Mouse (Mus musculus) T-helper 1 cell (primary cell): ENCODE results near the gene Nsun5.
"Not testable (repeated sequence)": the region's sequence is repeated elsewhere in the genome, so short reads cannot be mapped to it uniquely, and the experiment has no call there.

Experiments
- in situ Hi-C: fragments of 300-600 bp; cut with MboI, MseI; formaldehyde crosslinking; loops from one replicate; pipeline ENCODE4 v1.15.1; 2025; ENCODE audit warnings: high pct_unique_total_duplicates

Gene Nsun5

DNA sequence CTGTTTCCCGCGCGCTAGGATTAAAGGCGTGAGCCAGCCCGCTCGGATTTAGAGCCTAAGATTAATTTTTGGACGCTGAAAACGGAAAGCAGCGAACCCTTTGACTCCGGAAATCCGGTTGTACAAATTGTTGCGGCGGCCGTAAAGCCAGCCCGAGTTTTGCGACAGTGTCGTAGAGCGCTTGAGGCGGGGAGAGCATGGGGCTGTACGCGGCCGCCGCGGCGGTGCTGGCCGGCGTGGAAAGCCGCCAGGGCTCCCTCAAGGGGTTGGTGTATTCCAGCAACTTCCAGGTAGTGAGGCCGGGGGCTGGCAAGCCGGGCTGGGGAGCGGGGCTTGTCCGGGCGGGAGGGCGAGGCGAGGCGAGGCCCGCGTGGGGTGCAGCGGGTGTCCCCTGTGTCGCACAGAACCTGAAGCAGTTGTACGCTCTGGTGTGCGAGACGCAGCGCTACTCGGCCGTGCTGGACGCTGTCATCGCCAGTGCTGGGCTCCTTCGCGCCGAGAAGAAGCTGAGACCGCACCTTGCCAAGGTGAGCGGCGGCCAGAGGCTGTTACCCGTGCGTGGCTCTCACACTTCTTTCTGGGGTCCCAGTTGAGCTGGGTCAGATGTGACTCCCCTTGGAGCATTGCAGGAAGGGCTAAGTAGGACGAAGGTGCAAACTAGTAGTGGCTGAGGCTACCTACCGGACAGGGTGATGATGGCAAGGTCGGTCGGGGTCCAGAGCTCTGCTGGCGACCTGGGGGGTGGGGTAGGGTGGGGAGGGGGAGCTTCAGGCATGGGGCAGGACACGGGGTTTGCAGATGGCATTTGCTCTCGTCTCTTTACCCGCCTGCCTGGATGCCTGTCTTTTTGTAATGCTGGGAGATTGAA is at the start of gene Nsun5:
TSS of gene Nsun5 (plus strand) at position 167 of the 868 bp plus-strand sequence.
- in situ Hi-C loops: no loop called here

DNA sequence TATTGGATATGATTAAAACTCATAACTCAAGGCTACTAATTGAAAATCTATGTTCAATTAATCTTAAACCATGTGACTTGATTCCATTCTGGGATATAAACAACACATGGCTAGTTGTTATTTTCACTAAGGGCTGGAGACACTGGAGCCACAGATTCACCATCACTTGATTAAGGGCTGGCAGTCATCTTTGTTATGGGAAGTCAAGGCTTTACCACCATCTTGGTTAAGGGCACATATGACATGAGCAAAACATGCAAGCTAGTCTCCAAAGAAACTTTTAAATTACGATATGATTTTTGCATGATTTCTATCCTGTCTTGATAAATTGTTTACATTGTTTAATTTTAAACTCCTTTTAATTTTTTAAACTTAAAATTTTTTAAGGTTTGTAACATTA is 47.6 kb upstream of the Nsun5 start:
- in situ Hi-C loops: no loop called here

DNA sequence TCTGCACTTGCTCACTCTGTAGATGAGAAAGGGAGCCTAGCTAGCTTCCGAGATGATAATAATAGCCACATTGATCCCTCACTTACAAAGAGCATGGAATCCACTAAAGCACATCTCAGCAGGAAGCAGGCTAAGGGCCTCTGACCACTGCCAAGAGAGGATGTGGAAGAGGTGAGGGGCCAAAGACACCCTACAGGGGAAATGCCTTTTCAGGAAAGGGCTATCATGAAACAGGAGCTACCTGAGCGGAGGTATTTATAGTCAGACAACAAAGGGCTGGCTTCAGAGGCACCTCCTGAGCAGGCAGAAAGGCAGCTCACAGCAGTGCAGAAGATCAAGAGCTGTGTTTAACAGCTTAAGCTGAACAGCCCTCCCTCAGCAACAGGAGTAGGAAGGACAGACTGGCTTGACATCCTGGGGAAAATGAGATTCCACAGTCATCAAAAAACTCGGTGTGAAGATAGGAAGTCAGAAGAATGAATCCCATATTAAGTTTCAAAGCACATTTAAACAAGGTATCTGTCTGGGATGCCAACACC is 43.6 kb upstream of the Nsun5 start:
- in situ Hi-C loops: no loop called here

DNA sequence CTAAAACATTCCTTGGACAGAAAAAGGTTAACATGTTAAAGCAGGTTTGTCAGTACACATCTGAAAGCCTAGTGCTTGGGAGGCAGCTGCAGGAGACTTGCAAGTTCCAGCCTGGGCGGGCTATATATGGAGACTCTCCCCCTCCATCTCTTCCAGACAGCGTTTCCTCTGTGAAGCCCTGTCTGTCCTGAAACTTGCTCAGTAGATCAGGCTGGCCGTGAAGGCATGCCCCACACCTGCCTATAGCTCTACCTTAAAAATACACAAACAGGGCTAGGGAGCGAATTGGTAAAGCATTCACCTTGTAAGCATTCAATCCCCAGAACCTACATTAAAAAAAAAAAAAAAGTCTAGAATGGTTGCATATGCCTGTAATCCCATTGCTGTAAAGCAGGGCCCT is 40.3 kb upstream of the Nsun5 start:
- in situ Hi-C loops: no loop called here

DNA sequence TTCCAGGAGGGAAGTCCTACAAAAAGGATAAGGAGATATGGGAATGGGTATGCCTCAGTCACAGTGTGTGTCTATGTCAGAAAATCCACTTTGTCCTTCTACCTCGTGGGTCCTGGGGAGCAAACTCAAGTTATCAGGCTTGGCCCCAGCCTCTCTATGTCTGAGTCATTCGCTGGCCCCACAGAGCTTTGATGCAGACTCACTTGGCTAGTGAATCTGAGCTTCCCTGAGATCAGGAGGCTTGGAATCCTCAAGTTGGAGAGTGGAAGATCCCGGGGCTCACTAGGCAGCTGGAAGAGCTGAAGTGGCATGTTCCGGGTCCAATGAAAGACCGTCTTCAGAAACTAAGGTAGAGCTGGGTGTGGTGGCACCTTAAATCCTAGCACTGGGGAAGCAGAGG is 39.6 kb upstream of the Nsun5 start:
- in situ Hi-C loops: no loop called here

DNA sequence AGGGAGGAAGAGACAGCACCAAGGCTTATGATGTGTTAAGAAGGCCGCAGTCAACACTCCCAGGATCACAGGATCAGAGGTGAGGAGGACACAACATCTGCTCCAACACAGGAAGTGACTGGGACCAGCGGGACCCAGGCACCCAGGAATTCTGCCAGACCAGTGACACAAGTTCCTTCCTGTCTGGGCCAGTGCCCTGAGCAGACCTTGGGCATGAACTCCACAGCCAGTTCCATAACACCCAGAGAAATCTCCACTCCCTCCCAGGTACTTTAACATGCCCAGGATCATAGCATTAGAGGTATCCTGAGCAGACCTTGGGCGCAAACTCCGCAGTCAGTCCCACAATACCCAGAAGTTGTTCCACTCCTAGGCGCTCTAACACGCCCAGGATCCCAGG is 38.6 kb upstream of the Nsun5 start:
- in situ Hi-C loops: no loop called here

DNA sequence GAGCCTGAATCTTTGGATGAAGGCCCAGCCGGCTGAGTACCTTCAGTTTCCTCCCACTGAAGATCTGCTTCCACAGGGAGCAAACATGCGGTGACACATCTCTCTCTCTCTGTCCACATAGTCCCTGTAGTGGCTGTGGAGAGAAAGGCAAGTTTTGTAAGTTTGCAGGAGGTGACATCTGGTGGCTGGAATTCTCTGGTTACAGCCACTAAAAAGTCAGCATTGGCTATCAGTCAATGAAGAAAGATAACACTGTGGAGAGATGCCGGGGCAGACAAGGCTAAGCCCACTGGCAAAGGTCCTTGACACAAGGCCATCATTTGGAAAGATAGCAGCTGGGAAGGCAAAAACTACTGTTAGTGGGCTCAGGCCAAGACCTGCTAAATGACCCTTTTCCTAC is 32.2 kb upstream of the Nsun5 start:
- in situ Hi-C loops: no loop called here

DNA sequence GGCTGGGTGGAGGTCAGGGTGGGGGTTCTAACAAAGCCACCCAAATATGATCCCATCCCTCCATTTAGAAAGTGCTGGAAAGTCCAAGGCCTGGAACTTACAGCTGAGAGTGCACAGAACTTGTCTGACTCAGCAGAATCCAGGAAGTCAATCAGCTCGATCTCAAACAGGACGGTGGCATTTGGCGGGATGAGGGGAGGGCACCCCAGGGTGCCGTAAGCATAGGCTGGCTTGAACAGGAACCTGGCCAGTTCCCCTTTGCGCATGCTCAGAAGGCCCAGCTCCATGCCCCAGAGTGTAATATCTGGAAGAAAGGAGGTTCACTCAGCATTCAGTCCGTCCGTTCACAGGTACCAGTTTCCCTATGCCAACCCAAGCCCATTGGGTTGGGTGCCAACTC is 23.8 kb upstream of the Nsun5 start:
- in situ Hi-C loops: no loop called here

DNA sequence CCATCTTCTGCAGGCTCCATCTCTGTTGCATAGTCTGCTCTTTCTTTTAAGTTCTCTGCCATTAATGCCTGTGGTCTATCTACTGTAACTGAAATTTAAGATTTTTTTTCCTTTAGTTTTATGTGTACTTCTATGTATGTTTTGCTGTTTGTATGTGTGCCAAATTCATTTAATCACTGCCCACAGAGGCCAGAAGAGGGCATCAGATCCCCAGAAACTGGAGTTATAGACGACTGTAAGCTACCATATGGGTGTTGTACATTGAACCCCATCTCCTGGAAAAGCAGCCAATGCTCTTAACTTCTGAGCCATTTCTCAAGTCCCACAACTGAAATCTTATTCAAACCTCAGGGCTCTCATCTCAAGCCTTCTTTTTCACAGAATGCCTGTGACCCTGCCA is 23.3 kb upstream of the Nsun5 start:
- in situ Hi-C loops: no loop called here

DNA sequence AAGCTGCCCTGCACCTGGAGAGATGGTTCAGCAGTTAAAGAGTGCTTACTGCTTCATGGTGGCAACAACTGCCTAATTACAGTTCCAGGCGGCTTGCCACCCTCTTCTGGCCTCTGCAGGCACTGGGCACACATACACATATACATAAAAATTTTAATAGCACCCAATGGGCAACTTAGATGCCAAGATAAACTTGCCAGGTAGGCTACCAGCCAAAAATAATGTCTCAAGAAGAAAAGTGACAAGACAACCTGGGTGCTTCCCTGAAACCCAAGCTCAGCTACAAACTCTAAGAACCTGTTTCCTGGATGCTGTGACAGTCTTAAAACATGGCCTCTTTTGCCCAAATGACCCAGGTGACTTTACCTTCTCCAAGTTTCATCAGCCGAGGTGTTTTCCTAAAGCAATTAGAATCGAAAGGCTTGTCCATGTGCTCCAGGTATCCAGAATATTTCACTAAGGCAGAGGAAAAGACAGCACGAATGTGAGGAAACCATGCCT is 22.2 kb upstream of the Nsun5 start:
- in situ Hi-C loops: no loop called here

DNA sequence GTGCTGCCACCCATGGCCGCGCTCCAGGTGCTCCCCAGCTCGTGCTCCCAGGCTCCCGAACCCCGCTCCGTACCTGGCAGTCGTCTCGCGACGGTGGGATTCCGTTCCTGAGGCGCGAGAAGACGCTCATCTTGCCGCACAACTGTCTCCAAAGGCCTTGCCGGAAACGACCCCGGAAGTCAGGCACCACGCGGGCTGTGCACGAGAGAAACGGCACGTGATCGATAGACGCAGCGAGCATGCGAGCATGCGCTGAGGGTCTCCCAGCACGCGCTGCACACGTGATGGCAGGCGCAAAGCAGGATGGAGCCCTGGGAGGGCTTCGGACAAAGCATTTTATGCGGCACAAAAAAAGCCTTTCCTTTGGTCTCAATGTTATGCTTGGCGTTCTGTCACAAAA is 19.9 kb upstream of the Nsun5 start, which contains the start of gene Fkbp6:
TSS of gene Fkbp6 (minus strand) at position 183 of the 400 bp plus-strand sequence.
- in situ Hi-C loops: no loop called here

DNA sequence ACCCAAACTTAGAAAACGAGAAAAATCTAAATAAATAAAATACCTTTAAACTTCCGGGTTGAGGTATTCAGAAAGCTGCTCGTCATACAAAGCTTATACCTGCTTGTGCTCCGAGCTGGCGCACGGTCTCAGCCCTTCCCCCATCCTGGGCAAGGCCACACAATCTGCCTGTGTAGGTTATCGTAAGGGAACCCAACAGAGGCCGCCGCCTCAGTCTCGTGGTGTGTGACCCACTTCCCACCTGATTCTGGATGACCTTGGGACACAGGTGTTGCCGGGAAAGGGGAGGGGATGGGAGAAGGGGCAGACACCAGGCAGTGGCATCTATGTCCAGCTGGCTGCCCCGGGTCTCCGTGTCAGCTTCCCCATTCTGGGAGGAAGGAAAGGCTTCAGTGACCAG is 18.1 kb upstream of the Nsun5 start:
- in situ Hi-C loops: no loop called here

DNA sequence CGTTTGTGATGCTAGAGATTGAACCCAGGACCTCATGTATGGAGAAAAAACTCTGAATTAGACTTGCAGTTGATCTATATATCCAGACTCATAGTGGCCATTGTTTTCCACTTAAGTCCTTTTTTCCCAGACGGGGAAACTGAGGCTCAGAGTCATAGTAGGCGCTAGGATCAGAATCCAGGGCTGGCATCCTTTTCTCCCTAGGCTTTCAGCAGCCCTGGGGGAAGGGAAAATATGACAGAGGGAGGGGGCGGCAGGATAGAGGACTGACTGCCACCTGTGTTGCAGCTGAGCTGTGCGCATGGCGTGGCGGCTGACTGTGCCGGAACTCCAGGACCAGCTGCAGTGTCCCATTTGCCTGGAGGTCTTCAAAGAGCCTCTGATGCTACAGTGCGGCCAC is 16.8 kb upstream of the Nsun5 start, which contains the start of gene Trim50:
TSS of gene Trim50 (plus strand) at position 301 of the 400 bp plus-strand sequence.
- in situ Hi-C loops: no loop called here

DNA sequence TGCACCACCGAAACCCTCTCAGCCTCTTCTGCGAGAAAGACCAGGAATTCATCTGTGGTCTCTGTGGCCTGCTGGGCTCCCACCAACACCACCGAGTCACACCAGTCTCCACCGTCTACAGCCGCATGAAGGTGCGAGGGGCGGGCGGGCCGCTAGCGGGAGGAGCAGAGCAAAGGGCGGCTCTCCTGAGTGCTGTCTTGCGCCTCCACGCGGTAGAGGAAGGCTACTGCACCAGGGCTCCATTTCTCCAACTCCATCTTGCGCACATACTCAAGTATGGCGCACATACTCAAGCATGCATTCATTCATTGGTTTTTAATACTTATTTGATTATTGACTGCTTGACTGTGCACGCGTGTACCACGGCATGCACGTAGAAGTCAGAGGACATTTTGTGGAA is 16.2 kb upstream of the Nsun5 start:
- in situ Hi-C loops: no loop called here

DNA sequence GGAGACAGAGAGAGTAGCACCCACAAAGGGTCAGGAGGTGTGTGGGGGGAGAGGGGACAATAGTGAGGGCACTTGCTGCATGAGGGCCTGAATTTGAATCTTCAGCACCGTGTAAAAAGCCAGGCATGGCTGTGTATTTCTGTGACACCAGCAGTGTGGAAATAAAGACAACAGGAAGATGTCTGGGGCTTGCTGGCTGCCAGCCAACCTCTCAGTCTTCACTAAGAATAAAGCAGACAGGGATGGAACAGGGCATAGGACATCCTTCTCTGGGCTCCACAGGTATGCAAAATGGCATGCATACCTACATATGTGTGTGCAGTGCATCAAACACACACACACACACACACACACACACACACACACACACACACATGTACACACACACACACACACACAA is 13.7 kb upstream of the Nsun5 start:
- in situ Hi-C loops: no loop called here

DNA sequence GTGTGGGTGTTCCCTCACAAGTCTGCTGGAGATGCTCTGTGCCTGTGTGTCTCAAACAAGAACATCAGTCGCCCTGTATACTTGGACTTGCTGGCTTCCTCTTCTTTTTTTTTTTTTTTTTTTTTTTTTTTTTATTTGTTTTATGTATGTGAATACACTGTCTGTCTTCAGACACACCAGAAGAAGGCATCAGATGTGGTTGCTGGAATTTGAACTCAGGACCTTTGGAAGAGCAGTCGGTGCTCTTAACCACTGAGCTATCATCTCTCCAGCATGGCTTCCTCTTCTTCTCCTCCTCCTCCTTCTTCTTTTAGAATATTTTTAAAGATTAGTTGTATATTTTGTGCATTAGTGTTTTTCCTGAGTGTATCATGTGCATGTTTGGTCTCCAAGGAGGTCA is 12.2 kb upstream of the Nsun5 start:
- in situ Hi-C loops: no loop called here

DNA sequence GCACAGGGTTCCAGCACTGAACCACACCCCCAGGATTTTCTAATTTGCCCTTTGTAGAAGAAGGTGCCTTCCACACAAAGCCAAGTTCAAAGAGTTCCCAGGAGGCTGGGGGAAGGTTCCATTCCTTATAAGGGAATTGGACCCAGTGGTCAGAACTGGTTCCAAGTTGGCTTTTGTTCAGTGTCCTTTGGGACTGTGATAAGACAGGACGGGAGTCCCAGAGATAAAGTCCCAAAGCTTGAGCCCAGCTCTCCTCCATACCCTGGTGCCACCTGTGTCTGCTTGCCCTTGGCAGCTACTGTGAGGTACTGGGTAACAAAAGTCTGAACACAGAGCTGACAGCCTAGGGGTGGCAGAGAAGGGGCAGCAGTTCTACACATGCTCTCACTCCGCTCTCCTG is 10.0 kb upstream of the Nsun5 start:
- in situ Hi-C loops: no loop called here

DNA sequence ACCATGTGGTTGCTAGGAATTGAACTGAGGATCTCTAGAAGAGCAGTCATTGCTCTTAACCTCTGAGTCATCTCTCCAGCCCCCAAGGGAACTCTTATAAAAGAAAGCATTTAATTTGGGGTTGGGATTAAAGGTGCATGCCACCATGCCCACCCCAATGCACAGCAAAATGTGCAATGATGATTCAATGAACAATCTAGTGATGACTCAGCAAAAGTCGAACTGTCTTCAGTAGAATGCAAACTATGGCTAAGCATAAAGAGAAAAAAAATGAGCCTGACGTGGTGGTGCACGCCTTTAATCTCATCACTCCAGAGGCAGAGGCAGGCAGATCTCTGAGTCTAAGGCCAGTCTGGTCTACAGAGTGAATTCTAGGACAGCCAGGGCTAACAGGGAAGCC is 7.2 kb upstream of the Nsun5 start:
- in situ Hi-C loops: no loop called here

DNA sequence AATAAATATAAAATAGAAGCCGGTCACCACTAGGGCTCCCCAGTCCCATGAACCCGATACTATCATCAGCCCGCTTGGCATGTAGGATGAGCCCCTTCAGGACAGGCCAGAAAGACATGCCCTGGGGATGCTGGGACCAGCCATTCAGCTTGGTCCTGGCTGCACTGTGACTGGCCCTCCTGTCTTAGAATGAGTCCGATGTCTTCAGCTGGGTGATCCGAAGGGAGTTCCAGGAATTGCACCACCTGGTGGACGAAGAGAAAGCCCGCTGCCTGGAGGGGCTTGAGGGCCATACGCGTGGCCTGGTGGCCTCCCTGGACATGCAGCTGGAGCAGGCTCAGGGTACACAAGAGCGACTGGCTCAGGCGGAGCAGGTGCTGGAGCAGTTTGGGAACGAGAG is 6.2 kb upstream of the Nsun5 start:
- in situ Hi-C loops: no loop called here

DNA sequence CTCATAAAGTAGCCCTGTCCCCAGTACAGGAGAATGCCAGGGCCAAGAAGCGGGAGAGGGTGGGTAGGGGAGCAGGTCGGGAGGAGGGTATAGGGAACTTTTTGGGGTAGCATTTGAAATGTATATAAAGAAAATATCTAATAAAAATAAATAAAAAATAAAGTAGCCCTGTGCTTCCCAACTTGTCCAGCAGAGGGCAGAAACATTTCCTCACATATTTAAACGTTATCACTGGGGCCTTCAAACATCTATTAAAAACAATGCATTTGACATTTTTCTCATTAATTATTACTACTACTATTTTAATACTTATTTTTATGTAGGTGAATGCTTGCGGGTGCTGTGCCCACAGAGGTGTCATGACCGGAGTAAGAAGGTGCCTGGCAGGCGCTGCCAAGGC is 1.9 kb upstream of the Nsun5 start:
- in situ Hi-C loops: no loop called here

DNA sequence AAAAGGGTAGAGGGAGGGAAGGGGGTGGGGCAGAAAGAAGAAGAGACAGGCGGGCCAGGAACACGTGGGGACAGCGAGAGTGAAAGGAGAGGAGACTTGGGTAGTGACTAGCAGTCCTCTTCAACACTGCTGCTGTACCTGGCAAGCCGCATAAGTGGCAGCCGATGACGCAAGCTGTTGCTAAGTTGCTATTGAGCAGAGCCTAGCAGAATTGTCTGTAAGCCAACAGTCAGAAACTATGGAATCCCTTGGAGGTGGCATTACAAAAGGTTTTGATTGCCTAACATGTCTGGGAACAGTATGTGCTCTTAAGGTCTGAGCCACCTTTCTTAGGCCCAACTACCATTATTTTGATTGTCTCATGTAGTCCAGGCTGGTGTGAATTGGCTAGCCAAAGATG is 1.4 kb upstream of the Nsun5 start:
- in situ Hi-C loops: no loop called here

DNA sequence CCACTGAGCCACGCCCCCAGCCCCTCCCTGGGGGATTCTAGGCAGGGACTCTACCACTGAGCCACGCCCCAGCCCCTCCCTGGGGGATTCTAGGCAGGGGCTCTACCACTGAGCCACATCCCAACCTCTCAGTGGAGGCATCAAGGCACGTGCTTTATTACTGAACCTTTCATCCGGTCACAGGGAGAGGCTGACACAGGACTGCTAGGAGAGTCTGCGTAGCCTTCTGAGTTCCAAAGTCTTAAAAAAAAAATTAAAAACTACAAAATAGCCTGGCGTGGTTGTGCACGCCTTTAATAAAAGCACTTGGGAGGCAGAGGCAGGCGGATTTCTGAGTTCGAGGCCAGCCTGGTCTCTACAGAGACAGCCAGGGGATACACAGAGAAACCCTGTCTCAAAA is 557 bp upstream of the Nsun5 start:
- in situ Hi-C loops: not testable (repeated sequence)

DNA sequence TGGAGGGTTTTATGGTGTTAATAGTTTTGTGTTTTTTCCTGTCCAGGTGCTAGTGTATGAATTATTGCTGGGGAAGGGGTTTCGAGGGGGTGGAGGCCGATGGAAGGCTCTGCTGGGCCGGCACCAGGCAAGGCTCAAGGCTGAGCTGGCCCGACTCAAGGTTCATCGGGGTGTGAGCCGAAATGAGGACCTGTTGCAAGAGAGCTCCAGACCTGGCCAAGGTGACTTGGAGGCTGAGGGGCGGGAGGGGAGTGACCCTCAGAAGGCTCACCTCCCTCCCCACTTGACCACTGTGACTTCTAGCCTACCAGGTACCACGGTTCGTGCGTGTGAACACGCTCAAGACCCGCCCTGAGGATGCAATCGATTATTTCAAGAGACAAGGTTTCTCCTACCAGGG is 1.4 kb downstream of the Nsun5 start:
- in situ Hi-C loops: no loop called here
